Mouse (Mus musculus): ENCODE measurements around the gene Rpl29.

Rpl29 gene

DNA sequence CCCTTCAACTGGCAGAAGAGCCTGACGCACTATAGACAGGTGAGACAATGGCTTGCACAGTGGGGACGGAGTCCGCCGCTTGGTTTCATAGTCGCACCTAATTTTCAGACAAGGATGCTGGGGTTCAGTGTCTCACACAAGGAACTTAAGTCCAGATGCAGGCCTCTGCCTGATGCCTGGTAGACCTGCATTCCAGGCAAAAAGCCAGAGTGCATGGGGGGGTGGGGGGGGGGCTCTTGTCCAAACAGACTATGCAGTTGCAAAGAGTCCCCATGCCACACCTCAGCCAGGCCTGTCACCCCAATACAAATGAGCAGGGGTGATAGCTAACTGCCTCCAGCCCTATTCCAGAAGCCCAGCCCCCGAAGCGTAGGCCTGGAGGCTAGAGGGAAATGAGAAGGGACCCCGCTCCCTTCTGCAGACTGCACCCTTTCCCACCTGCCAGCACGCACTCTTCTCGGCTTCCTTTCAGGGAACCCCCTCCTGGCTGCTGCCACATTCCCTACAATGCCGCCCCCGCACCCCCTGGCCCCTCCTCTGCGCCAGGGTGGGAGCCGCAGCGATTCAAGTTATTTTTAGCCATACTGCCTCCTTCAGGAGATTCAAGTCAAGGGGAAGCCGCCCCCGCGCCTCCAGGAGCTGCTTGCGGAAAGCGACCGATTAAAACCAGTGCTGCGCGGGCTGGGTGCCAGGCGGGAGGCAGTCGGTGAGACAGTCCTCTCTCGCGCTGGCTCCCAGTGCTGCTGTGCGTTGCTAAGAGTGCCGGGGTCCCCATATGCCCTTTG, 11.2 kb upstream of the Rpl29 start:
- DNase-seq (ENCODE audit: low read depth, low spot score): peak; percentile 64

DNA sequence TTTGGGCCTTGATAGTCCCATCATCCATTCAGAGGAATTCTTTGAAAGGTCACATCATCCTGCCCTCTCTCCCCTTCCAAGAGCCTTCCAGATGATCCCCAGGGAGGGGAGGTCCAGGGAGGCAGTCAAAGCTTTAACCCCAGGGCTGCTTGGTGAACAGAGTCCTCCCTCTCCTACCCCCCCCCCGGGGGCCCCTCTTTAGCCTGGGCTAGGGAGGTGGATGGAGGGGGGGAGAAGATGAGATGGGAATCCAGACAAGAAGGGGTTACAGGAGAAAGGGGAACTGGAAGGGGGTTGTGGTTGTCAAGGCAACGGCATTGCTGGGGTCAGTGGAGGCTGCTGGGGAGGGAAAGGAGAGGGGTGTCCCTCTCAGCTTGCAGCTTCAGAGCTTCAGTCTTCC, 8.6 kb upstream of the Rpl29 start:
- DNase-seq (ENCODE audit: low read depth, low spot score): no peak

DNA sequence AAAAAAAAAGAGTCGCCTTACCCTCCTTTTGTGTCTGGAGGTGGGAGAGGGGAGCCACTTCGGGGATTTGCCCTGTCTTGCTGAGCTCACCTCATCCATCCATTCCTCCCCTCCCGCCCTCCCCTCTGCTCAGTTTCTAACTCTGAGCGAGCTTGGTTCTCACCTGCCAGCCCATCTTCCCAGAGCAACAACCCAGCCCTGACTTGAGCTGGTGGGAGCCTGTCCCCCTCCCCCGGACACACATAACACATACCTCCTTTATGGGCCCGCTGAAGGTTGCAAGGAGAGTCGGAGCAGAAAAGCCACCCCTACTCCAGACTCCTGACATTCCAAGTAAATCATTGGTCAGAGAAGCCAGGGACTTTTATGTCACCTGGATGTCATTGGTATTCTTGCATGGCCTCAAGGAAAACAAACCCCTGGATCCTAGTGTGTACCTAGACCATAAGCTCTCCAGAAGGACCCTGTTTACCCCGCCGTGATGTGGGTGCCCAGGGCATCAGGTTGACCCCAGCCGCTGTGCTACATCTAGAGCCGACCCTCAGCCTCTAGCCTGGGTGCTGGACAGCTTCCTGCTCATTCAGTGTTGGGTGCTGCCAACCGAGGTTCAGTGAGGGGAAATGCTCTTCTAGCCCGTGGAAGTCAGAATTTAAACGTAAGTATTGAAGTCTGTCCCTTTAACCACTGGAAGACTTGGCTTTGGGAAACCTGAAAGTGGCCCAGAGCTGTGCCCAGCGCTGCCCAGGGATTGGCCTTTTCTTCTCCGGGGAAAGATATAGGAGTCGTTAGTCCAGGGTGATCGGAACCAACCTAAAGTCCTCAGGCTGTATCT, 8.0 kb upstream of the Rpl29 start:
- no peak for DNase-seq (ENCODE audit: low read depth, low spot score)

DNA sequence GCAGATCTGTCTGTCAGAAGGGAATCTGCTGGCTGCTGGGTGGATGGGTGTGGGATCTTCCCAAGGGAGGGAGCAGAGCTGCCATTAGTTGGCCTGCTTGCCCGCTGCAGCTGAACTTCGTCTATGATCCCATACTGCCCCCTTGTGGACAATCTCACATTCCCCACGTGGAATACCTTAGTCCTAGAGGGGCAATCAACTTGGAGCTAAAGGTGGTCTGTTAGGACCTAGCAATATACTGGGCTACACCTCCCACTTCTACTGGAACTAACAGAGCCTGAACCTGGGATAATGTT, 7.4 kb upstream of the Rpl29 start:
- peak; percentile 90 for DNase-seq (ENCODE audit: low read depth, low spot score)

DNA sequence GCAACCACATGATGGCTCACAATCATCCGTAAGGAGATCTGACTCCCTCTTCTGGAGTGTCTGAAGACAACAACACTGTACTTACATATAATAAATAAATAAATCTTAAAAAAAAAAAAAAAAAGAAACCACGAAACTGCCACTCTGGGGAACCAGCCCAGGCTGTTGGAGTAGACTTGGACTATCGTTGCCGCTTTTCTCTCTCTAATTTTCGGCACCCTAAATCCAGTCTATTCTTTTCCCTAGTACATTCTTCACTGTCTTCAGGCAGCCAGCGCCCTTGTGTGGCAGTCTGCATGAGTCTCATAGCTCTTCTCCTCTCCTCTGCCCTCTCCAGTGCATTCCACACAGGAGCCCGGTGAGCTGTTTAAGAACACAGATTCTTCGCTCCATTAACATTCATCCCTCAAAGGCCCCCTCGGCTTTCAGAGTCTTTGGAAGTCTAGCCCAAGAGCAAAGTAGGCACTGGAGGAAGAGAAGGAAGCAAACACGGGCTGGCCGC, 484 bp upstream of the Rpl29 start:
- DNase-seq (ENCODE audit: low read depth, low spot score): no peak

DNA sequence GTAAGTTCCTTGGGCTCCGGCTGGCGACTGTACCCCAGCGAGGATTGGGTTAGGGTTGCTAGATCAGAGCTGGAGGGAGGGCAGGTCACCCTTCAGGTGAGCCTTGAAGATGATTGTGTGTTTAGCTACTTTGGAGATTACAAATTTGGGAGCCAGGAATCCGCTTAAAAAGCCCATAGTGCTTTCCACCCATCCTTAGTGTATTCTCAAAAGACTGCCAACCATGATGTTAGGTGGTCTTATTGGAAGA, 686 bp downstream of the Rpl29 start:
- DNase-seq (ENCODE audit: low read depth, low spot score): no peak

DNA sequence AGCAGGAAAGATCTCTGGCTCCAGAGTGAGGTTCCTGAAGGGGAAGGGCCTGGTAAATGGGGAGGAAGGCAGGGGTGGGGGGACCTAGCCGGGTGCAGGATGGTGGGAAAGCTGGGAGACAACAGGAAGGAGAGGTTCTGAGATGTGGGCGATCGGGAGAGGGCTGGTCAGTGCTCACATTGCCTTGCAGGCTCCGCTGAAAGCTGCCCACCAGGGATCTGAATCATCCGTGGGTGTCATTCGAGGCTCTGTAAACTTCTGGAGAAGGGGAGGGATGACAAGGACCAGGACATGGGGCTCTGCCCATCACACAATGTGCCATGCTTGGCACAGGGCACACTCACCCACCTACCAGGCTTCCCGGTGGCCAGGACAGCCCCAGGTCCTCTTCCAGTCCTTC, 4.1 kb downstream of the Rpl29 start:
- DNase-seq (ENCODE audit: low read depth, low spot score): no peak

DNA sequence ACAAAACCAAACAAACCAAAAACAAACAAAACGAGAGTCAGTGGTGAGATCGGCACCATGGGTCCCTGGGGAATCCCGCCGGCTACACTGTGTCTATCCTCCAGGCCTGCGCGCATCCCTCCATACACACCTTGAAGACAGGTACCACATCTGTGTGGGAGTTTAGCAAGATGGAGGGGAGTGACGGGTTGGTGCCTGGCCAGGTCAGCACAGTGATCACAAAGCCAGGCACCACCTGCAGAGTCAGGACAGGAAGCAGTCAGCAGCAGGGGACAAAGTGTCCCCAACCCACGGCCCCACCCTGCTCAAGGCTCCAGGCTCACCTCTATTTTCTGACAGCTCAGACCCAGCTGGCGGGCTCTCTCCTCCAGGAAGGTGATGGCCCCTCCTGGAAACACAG, 7.3 kb downstream of the Rpl29 start:
- DNase-seq (ENCODE audit: low read depth, low spot score): no peak

DNA sequence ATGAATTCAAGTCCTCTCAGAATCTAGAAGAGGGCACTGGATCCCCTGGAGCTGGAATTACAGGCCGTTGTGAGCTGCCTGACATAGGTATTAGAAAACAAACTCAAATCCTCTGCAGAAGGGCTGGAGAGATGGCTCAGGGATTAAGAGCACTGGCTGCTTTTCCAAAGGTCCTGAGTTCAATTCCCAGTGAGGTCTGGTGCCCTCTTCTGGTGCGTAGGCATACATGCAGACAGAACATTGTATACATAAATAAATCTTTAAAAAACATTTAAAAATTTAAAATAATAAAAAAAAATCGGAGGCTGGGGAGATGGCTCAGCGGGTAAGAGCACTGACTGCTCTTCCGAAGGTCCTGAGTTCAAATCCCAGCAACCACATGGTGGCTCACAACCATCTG, 13.4 kb downstream of the Rpl29 start:
- DNase-seq (ENCODE audit: low read depth, low spot score): no peak

DNA sequence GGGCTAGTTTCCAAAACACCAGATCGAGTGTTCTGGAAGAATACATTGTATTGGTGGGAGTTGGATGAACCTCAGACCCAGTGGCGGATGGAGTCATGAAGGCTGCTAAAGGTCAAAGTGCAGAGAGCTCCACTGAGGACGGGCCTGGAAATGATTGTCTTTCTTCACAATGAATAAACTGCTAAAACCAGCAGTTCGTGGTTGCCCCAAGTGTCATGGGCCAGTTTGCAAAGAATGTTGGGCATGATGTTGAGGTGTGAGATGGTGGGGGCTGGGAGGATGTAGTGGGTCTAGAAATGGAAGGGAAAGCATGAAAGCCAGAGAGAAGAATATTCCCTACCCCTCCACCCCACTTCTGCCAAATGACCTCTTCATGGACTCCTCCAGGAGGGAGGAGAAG, 15.6 kb downstream of the Rpl29 start:
- DNase-seq (ENCODE audit: low read depth, low spot score): no peak

DNA sequence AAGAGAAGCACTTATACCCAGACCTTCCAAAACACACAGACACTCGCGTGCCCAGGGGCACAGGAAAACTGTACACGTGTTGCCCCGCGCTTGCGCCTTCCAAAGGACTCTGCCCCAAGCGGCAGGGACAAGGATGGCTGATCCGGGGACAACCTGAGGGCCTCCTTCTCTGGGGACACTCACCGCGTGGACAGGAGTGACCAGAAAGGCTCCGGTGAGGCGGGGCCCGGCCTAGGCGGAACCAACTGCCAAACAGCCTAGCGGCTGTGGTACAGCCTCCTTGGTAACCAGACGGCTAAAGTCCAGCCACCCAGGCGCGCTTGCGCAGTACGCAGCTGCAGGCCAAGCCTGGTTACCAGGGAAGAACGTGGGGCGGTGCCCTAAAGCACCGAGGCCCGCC, 18.1 kb downstream of the Rpl29 start, which contains the start of the genes Abhd14b and Abhd14a:
TSS of gene Abhd14b (plus strand) at position 112 of the 400 bp plus-strand sequence.
TSS of gene Abhd14a (minus strand) at position 331 of the 400 bp plus-strand sequence.
- DNase-seq (ENCODE audit: low read depth, low spot score): peak; percentile 77

DNA sequence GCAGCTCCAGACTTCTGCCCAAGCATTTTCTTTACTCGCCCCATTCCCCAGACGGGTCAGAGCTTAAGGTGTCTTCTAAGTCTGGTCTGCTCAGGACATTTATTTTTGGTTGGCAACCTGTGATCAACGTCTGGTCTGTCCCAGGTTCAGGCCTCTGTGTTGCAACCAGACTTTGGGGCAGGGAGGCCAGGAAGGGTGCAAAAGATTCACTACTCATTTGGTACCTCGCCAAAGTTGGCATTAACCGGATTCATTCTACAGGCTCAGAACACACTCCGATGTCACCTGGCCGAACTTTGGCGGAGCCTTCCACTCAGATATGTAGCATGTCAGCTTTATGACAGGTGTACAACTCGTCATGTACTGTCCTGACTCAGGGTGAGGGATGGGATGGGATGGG, 18.7 kb downstream of the Rpl29 start:
- DNase-seq (ENCODE audit: low read depth, low spot score): no peak

DNA sequence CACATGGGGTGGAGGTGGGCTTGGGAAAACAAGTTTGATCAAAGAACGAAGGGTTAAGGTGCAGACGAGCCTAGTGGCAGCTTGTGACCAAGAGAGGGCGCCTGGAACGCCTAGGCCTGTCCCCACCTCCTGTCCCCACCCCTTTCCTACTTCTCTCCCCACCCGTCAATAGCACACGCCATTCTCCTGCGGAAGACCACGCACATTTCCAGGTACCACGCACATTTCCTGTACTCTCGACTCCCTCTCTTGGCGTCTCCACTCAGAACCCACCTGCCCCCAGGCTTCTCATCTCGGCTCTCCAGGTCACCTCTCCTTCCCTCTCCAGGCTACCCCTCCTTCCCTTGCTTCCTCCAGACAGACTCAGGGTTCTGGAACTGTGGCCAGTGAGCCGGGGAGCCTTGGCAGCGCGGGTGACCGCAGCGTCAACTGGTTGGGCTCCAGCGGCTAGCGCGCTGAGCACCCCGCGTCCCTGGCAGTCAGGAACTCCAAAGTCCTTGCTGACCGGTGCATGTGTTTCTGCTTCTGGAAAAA, 19.3 kb downstream of the Rpl29 start:
- peak; percentile 86 for DNase-seq (ENCODE audit: low read depth, low spot score)

DNA sequence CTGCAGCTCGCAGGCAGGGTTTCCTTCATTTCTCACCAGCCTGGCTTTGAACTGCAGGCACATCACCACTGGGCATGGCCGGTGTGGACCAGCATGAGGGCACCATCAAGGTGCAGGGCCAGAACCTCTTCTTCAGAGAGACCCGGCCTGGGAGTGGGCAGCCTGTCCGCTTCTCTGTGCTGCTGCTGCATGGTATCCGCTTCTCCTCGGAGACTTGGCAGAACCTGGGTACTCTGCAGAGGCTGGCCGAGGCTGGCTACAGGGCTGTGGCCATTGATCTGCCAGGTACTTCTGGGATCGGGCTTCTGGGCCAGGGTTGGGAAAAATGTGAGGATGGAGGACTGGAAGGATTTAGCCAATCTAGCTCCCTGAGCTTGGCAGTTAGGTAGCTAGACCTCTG, 20.7 kb downstream of the Rpl29 start:
- DNase-seq (ENCODE audit: low read depth, low spot score): no peak

DNA sequence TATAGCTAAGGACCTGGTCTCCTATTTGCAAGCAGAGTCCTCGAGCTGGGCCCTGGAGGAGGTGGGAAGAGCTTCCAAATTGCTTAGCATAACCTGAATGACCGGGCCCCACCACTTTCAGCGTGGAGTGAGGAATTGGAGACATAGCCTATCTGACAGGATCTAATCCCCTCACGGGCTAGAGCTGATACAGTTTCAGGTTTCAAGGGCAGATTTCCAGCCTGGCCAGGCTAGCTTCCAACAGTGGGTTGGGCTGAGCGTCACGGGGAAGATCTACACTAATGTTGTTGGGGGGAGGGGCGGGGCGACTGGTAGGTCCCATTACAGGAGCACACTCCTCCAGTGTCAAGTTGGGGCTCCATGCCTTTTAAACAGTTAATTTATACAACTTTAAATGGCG, 21.4 kb downstream of the Rpl29 start:
- DNase-seq (ENCODE audit: low read depth, low spot score): no peak

DNA sequence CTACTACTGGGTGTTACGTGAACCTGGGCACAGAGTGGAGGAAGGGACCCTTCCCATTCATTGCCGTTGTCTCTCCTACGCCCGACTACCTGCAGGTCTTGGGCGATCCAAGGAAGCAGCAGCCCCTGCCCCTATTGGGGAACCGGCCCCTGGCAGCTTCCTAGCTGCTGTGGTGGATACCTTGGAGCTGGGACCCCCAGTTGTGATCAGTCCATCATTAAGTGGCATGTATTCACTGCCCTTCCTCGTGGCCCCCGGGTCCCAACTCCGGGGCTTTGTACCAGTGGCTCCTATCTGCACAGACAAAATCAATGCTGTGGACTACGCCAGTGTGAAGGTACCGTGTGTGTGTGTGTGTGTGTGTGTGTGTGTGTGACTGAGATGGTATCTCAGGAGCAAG, 22.0 kb downstream of the Rpl29 start:
- no peak for DNase-seq (ENCODE audit: low read depth, low spot score)

DNA sequence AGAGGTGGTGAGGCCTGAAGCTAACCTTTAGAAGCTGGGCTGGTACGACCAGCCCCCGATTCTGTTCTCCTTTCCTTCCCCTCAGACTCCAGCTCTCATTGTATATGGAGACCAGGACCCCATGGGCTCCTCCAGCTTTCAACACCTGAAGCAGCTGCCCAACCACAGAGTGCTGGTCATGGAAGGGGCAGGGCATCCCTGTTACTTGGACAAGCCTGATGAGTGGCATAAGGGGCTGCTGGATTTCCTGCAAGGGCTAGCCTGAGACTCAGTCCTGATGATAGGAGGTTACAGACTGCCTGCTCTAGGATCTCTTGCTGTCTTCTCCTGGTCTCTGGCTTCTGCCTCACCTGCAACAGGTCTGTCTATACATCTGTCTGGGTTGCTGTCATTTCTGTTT, 22.6 kb downstream of the Rpl29 start:
- DNase-seq (ENCODE audit: low read depth, low spot score): no peak

DNA sequence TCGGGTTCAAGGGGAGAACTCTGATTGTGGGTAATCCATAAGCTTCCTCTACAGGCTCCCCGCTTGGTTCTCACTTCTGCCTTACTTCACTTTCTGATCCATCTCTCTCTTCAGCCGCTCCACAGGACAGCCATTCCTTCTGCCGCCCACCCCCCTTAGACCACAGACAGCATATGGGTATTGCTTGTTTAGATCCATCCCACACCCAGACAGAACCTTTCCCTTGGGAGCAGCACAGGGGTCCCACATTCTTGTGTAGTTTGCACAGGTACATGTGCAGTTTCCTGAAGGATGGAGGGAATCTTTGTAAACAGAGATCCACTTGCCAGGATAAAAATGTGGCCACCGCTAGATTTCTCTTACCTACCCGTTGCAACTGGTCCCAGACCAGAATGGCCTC, 23.1 kb downstream of the Rpl29 start:
- no peak for DNase-seq (ENCODE audit: low read depth, low spot score)

DNA sequence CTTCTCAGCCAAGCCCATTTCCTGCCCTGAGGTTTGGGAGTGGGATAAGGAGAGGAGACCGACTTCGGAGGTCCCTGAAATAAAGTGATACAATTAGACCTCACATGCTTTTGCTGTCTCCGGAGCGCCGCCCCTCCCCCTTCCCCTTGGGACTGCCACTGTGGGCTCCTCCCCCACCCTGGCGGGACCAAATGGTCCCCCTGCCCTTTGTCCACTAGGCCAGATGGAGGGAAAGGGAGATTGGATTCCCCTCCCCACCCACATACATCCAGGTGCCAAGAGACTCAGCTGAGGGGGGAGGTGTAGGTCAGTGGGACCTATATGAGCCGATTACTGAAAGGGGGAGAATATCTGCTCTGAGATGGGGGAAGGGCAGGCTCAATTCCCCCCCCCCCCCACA, 23.6 kb downstream of the Rpl29 start:
- no peak for DNase-seq (ENCODE audit: low read depth, low spot score)

DNA sequence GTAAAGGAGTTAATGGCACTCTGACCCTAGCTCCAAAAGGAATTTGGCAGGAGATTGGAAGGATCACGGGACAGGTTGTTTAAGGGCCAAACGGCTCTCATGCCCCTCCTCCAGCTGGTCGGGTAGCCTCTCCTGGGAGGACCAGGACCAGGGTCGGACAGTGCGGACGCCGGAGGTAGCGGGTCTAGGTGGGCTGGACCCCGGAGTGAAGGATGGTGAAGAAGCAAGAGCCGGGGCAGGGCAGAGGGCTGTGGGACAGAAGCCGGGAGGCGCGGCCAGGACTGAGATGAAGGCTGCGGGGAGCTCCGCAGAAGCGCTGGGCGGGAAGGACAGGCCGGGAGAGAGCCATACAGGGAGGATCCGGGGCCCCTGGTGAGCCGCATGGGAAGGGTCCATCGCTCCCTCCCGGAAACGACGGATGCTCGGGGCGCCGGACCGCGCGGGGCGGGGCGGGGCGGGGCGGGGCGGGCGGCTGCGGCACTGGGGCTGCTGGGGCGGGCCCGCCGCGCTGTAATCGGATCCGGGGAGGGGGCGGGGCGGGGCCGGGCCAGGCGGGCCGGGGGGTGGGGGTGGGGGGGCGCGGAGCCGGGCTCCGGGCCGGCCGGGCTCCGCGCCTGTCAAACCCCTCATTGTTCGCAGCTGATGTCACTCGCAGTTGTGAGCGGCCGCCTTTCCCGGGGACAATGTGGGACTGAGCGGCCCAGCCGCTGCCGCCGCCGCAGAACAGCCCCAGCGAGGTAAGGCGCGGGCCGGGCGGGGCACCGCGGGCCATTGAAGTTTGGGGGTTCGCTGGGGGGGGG, 24.2 kb downstream of the Rpl29 start, which contains the start of gene Pcbp4:
TSS of gene Pcbp4 (plus strand) at position 21 of the 800 bp plus-strand sequence.
- peak; percentile 75 for DNase-seq (ENCODE audit: low read depth, low spot score)

DNA sequence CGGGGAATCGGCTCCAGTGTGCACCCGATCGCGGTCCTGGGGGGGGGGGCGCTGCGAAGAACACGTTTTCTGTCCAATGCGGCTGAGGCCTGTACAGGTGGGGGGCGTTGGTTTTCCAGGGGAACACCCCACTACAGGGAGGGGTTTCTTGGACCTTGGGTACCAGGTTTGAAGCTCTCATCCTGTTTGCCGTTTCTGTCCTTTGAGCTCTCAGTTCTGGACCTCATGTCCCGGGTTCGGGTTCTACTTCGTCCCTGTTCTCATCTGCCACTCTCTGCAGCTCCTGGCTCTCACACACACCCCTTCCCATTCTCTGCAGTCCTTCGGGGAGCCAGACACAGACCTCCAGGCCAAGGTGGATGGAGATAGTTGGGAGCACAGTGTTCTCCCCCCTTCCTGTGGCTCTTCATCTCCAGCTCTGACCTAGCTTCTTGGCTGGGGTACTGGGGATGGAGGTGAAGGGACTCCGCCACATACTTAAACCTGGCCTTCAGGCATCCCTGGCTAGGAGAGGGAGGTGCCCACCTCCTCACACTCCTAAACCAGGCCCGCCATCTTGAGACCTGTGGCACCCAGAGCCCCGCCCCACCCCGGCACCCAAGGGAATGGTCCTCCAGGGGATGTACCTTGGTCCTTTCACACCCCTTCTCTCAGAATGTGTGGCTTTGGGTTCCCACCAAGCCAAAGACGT, 25.0 kb downstream of the Rpl29 start:
- no peak for DNase-seq (ENCODE audit: low read depth, low spot score)
